Mouse (Mus musculus): Measurements from ENCODE around the gene Akap2. TPM values are rescaled to one million over a fixed set of nuclear protein-coding genes. Genes with fewer than 3 reads are reported as not detected.

Gene Akap2
- polyA plus RNA-seq, 1 experiment from 2014 or later = 17.7 TPM

- 0 out of 2 replicates have a peak, but pooled peaks cover 3% of the 10 kb centered on the region for H3K36me3 ChIP-seq
- H3K4me2 ChIP-seq = no peak overlapping the region
- no peaks in the 10 kb centered on the region for H3K9me3 ChIP-seq
- H3K27me3 ChIP-seq = no peaks in the 10 kb centered on the region
- WGBS = 57% methylated on average over 5 of the region's 5 CpGs
- no peak for ATAC-seq (ENCODE audit: low FRiP score)
- H3K27ac ChIP-seq = no peak overlapping the region
- H3K4me3 ChIP-seq = no peak overlapping the region
- no peak overlapping the region for H3K9ac ChIP-seq
- peaks cover 25% of the 10 kb centered on the region for H3K4me1 ChIP-seq (replicated peaks)
Measured at GRCm38 (mm10) chr4:57895140-57895539, 177.7 kb downstream of the Akap2 start.

GRCm38 (mm10) chr4:57895902-57896301, 178.4 kb downstream of the Akap2 start:
- Histone ChIP-seq H3K9ac (no peak overlapping the region), H3K27ac (no peak overlapping the region), H3K4me2 (no peak overlapping the region), H3K36me3 (0 out of 2 replicates have a peak, but pooled peaks cover 3% of the 10 kb centered on the region), H3K27me3 (no peaks in the 10 kb centered on the region), H3K4me1 (replicated peaks) (peaks cover 25% of the 10 kb centered on the region), H3K9me3 (no peaks in the 10 kb centered on the region), H3K4me3 (no peak overlapping the region)
- 64% methylated on average over 6 of the region's 6 CpGs for WGBS
- no peak for ATAC-seq (ENCODE audit: low FRiP score)

DNA sequence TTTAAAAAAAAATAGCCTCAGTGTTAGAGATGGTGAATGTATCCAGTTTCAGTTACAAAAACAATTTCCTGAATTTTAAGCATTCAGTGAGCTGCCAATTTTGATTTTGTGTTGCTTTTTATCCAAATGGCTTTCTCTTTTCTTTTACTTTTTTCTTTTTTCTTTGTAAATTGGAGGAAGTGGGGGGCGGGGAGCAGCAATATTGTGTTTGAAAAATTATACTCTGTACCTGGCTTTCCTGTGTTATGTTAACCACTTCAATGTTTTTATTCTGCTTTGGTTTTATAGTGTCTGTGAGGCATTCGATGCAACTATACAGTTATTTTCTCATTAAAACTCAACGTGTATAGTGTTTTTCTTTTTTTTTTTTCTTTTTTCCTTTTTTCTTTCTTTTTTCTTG, 179.2 kb downstream of the Akap2 start:
- Histone ChIP-seq H3K4me1 (replicated peaks) (peaks cover 18% of the 10 kb centered on the region), H3K36me3 (0 out of 2 replicates have a peak, but pooled peaks cover 3% of the 10 kb centered on the region), H3K27ac (no peak overlapping the region), H3K27me3 (no peaks in the 10 kb centered on the region), H3K4me3 (no peak overlapping the region), H3K4me2 (no peak overlapping the region), H3K9ac (no peak overlapping the region), H3K9me3 (no peaks in the 10 kb centered on the region)
- 79% methylated on average over 3 of the region's 3 CpGs for WGBS
- ATAC-seq (ENCODE audit: low FRiP score) = no peak

- H3K9me3 ChIP-seq = no peaks in the 10 kb centered on the region
- no peak; the same call in 1 of the 2 replicates for ATAC-seq (ENCODE audit: low FRiP score)
- no peaks in the 10 kb centered on the region for H3K27me3 ChIP-seq
- 17% methylated on average over 4 of the region's 4 CpGs for WGBS
- no peak overlapping the region for H3K9ac ChIP-seq
- H3K4me2 ChIP-seq = no peak overlapping the region
- no peaks in the 10 kb centered on the region for H3K36me3 ChIP-seq
- H3K27ac ChIP-seq = no peak overlapping the region
- no peak overlapping the region for H3K4me3 ChIP-seq
- H3K4me1 ChIP-seq (replicated peaks) = peaks cover 4% of the 10 kb centered on the region; the same call in 1 of the 2 replicates
Measured at GRCm38 (mm10) chr4:57901210-57901609, 183.8 kb downstream of the Akap2 start.

DNA sequence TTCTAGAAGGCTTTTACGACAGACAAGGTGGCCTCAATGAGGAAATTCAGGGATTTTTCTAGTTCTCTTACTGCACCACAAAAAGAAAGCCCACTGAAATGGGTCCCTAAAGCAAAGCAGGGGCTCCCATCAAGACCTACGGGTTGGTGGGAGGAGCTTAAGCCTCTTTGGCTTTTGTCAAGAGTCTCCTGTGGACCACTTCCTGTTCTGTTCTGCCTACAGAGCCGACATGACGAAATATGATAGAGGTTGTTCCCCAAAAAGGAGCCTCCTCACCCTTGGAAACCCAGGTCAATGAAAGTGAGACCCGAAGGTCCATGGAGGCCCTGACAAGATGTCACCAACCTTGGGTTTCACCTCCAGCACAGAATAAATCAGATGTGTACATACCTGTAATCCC, 185.2 kb downstream of the Akap2 start:
- no peak for ATAC-seq (ENCODE audit: low FRiP score)
- WGBS = 78% methylated on average over 5 of the region's 5 CpGs

DNA sequence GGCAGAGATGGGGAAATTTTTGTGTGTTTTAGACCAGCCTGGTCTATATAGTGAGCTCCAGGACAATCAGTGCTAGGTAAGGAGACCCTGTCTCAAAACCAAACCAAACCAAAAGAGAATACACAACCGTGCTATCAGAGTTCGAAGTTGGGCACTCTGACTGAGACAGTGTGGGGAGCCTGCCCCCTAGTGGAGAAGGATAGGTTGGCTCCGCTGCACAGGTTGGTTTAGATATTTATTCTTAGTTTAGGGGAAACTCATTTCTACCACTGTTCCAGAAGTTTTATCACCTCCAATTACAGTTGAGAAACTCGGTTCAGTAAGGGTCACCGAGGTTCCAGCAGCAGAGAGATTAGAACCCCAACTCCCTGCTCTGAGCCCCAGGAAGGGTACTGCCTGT, 186.8 kb downstream of the Akap2 start:
- Histone ChIP-seq H3K36me3 (no peaks in the 10 kb centered on the region), H3K4me2 (no peak overlapping the region), H3K9ac (no peak overlapping the region), H3K27me3 (no peaks in the 10 kb centered on the region), H3K9me3 (no peaks in the 10 kb centered on the region), H3K4me3 (no peak overlapping the region), H3K27ac (no peak overlapping the region), H3K4me1 (replicated peaks) (peaks cover 4% of the 10 kb centered on the region; the same call in 1 of the 2 replicates)
- peak; percentile 35; the same call in 1 of the 2 replicates for ATAC-seq (ENCODE audit: low FRiP score)
- 13% methylated on average over 5 of the region's 5 CpGs for WGBS

More for the DNA sequence above, 185.2 kb downstream of the Akap2 start:
- peaks cover 4% of the 10 kb centered on the region; the same call in 1 of the 2 replicates for H3K4me1 ChIP-seq (replicated peaks)
- no peak overlapping the region for H3K4me2 ChIP-seq
- no peak overlapping the region for H3K27ac ChIP-seq
- H3K9me3 ChIP-seq = no peaks in the 10 kb centered on the region
- H3K4me3 ChIP-seq = no peak overlapping the region
- H3K36me3 ChIP-seq = no peaks in the 10 kb centered on the region
- no peaks in the 10 kb centered on the region for H3K27me3 ChIP-seq
- no peak overlapping the region for H3K9ac ChIP-seq

DNA sequence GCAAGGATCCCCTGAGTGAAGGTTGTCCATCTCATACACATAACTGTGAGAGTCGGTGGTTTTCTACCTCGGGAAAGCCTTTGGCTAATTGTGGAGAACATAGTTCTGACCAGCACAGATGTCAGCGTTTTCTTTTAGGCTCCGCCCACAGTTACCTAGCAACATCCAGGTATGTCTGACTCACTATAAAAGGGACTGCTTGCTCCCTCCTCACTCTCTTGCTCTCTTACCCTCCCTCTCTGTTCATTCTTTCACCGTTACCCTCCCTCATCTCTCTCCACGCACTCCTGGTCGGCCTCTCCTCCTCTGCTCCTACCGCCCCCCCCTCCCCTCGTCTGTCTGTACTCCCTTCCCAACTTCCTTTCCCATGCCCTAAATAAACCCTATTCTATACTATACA, 187.2 kb downstream of the Akap2 start:
- peak; percentile 62 for ATAC-seq (ENCODE audit: low FRiP score)
- H3K9me3 ChIP-seq = no peaks in the 10 kb centered on the region
- peaks cover 4% of the 10 kb centered on the region; the same call in 1 of the 2 replicates for H3K4me1 ChIP-seq (replicated peaks)
- no peak overlapping the region for H3K27ac ChIP-seq
- H3K4me2 ChIP-seq = no peak overlapping the region
- no peaks in the 10 kb centered on the region for H3K36me3 ChIP-seq
- no peaks in the 10 kb centered on the region for H3K27me3 ChIP-seq
- H3K4me3 ChIP-seq = no peak overlapping the region
- 23% methylated on average over 9 of the region's 9 CpGs for WGBS
- H3K9ac ChIP-seq = no peak overlapping the region

DNA sequence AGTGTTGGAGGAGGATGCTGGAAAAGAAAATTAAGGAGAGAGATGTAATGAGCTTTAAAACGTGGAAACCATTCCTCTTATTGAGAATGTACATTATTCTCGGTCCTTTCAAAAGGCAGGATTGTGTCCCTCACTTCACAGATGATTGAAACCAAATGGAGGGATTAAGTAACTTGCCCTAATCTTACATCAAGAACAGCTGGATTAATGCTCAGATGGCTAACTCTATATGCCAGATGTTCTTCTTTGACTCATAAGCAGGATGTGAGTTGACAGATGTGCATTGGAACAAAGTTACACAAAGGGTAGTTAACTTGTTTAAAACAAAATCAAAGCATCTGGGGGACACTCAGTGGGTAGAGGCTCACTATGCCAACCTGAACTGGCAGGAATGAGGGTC, 189.3 kb downstream of the Akap2 start:
- no peak overlapping the region for H3K4me2 ChIP-seq
- 62% methylated on average over 2 of the region's 2 CpGs for WGBS
- H3K4me3 ChIP-seq = no peak overlapping the region
- no peak overlapping the region for H3K27ac ChIP-seq
- H3K27me3 ChIP-seq = no peaks in the 10 kb centered on the region
- H3K4me1 ChIP-seq (replicated peaks) = peaks cover 4% of the 10 kb centered on the region; the same call in 1 of the 2 replicates
- H3K36me3 ChIP-seq = no peaks in the 10 kb centered on the region
- ATAC-seq (ENCODE audit: low FRiP score) = no peak
- no peaks in the 10 kb centered on the region for H3K9me3 ChIP-seq
- no peak overlapping the region for H3K9ac ChIP-seq

DNA sequence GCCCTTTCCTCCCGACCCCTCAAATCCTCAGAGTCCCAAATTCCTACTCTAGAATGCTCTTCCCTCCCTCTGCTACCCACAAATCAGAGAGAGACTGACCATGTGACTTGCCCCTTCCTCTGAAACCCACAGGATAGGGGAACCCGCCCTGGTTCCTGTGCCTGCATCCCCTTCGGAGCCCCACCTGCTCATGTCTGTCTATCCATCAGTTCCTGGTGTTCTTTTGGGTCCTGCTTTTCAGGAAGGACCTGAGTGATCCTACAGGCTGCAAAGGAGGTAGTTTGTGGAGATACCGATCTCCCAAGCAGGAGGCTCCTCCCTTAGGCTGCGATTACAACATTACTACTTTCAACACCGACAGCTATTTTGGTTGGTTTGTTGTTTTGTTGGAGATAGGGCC, 191.4 kb downstream of the Akap2 start:
- 87% methylated on average over 6 of the region's 6 CpGs for WGBS
- Histone ChIP-seq H3K4me2 (no peak overlapping the region), H3K4me1 (replicated peaks) (peaks cover 4% of the 10 kb centered on the region; the same call in 1 of the 2 replicates), H3K27ac (no peak overlapping the region), H3K27me3 (no peaks in the 10 kb centered on the region), H3K36me3 (no peaks in the 10 kb centered on the region), H3K9me3 (no peaks in the 10 kb centered on the region), H3K4me3 (no peak overlapping the region), H3K9ac (no peak overlapping the region)
- ATAC-seq (ENCODE audit: low FRiP score) = no peak

GRCm38 (mm10) chr4:57913021-57913420, 195.6 kb downstream of the Akap2 start:
- H3K4me3 ChIP-seq = no peak overlapping the region
- no peak for ATAC-seq (ENCODE audit: low FRiP score)

GRCm38 (mm10) chr4:57914193-57915190, 197.0 kb downstream of the Akap2 start:
- H3K9me3 ChIP-seq = no peaks in the 10 kb centered on the region
- no peak overlapping the region for H3K9ac ChIP-seq
- H3K27ac ChIP-seq = no peak overlapping the region
- no peaks in the 10 kb centered on the region for H3K36me3 ChIP-seq
- H3K4me2 ChIP-seq = no peak overlapping the region
- ATAC-seq (ENCODE audit: low FRiP score) = no peak
- H3K4me1 ChIP-seq (replicated peaks) = peaks cover 11% of the 10 kb centered on the region
- H3K4me3 ChIP-seq = no peak overlapping the region
- H3K27me3 ChIP-seq = peaks cover 26% of the 10 kb centered on the region; the same call in 1 of the 2 replicates
- WGBS = 79% methylated on average over 9 of the region's 10 CpGs

More at GRCm38 (mm10) chr4:57913021-57913420, 195.6 kb downstream of the Akap2 start:
- Histone ChIP-seq H3K27ac (no peak overlapping the region), H3K27me3 (peaks cover 26% of the 10 kb centered on the region; the same call in 1 of the 2 replicates), H3K36me3 (no peaks in the 10 kb centered on the region), H3K9me3 (no peaks in the 10 kb centered on the region), H3K4me1 (replicated peaks) (peaks cover 11% of the 10 kb centered on the region), H3K4me2 (no peak overlapping the region), H3K9ac (no peak overlapping the region)

DNA sequence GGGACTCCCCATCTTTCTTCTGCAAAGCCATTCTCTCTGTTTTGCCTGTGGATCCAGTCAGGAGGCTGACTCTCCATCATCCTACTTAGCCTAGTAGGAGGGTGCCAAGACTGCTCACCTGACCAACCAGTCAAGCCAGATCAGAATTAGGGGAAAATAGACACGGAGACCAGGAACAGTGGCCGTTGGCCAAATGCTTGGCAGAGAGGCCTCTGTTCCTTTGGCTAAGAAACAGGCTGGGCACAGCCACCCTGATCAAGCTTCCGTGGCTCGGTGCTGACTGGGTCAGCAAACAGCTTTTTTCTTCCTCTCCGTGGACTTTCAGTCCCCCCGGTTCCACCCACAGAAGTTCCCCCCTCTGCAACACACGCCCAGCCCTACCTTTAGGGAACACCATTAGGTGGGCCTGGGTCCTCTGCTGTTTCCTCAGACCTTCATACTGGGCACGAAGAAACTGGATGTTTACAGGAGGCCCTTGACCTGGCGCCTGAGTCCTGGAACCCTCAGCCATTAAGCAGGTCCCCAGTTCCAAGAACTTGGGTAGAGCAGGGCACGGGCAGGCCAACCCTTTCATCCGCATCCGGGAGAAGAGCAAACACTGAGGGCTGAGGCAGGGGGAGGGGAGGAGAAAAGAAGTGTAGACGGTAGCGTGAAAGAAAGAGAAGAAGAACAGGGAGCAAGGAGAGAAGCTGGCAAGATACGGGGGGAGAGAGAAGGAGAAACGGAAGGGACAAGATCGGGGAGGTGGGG, 197.9 kb downstream of the Akap2 start:
- no peak overlapping the region for H3K4me2 ChIP-seq
- ATAC-seq (ENCODE audit: low FRiP score) = no peak
- peaks cover 26% of the 10 kb centered on the region; the same call in 1 of the 2 replicates for H3K27me3 ChIP-seq
- no peak overlapping the region for H3K4me3 ChIP-seq
- no peak overlapping the region for H3K27ac ChIP-seq
- H3K9ac ChIP-seq = no peak overlapping the region
- 43% methylated on average over 17 of the region's 17 CpGs for WGBS
- H3K9me3 ChIP-seq = no peaks in the 10 kb centered on the region
- H3K4me1 ChIP-seq (replicated peaks) = peaks cover 15% of the 10 kb centered on the region
- H3K36me3 ChIP-seq = no peaks in the 10 kb centered on the region

All from hindbrain, embryonic 13.5 days (tissue).